Mouse (Mus musculus) thymus, adult 2 months (tissue): ENCODE data around the gene Slc24a3. TPM values are rescaled to one million over a fixed set of nuclear protein-coding genes. Genes with fewer than 3 reads are reported as not detected.

ENCODE experiments used
- DNase-seq: peaks from one replicate; pipeline ENCODE4 v3.0.0; 2021
- H3K27ac ChIP-seq: fragments of 200-500 bp; 2 replicates; pipeline ENCODE4 v1.5.1; 2012; ENCODE audit warnings: low read length, control low read depth; ENCODE audit not compliant: control insufficient read depth, insufficient read depth
- H3K27me3 ChIP-seq: fragments of 200-500 bp; 2 replicates; pipeline ENCODE4 v1.6.1; 2012; ENCODE audit warnings: mild to moderate bottlenecking, low read length, moderate library complexity, mixed read lengths; ENCODE audit not compliant: control insufficient read depth, insufficient read depth
- H3K36me3 ChIP-seq: fragments of 200-500 bp; 2 replicates; pipeline ENCODE4 v1.6.1; 2012; ENCODE audit warnings: mild to moderate bottlenecking, low read length, moderate library complexity; ENCODE audit not compliant: control insufficient read depth, insufficient read depth
- H3K4me1 ChIP-seq: fragments of 200-500 bp; replicated peaks from 2 replicates; pipeline ENCODE4 v1.6.1; 2012; ENCODE audit warnings: low read length; ENCODE audit not compliant: control insufficient read depth, insufficient read depth
- H3K4me3 ChIP-seq: fragments of 200-500 bp; 2 replicates; pipeline ENCODE4 v1.5.1; 2012; ENCODE audit warnings: mild to moderate bottlenecking, low read length, control low read depth, moderate library complexity; ENCODE audit not compliant: control insufficient read depth, insufficient read depth
- CTCF ChIP-seq: fragments of 200-500 bp; IDR thresholded peaks from 2 replicates; pipeline ENCODE4 v1.5.1; 2012; ENCODE audit warnings: mild to moderate bottlenecking, control low read depth, low read length, moderate library complexity, borderline replicate concordance; ENCODE audit not compliant: control insufficient read depth, poor library complexity, insufficient read depth; ENCODE audit errors: extremely low read depth
- POLR2A ChIP-seq: fragments of 200-500 bp; IDR thresholded peaks from 2 replicates; pipeline ENCODE4 v1.6.1; 2012; ENCODE audit warnings: mild to moderate bottlenecking, low read length, control low read depth, moderate library complexity; ENCODE audit not compliant: control insufficient read depth, poor library complexity, insufficient read depth; ENCODE audit errors: extremely low read depth
- WGBS: fragments of 180-500 bp; shearing (Covaris S2); methylation state at CpG from one replicate; pipeline ENCODE4 v1.1.7; 2018; 5-methylcytosine and 5-hydroxymethylcytosine counted together
- polyA plus RNA-seq: library from polyadenylated mRNA; depleted of rRNA; stranded (reverse); fragments of >200 nt; gene quantifications from 2 replicates; pipeline ENCODE4 v1.2.3, GENCODE M21; 2012

Slc24a3 gene
- polyA plus RNA-seq, 1 experiment = 2.7 TPM

GRCm38 (mm10) chr2:145541695-145542094 lies 374.1 kb downstream of the Slc24a3 start:
- H3K4me1 ChIP-seq = no peaks in the 10 kb centered on the region
- WGBS = 94% methylated on average over 1 of the region's 1 CpGs
- no peaks in the 10 kb centered on the region for H3K36me3 ChIP-seq
- H3K27me3 ChIP-seq = no peaks in the 10 kb centered on the region
- DNase-seq = no peak
- H3K4me3 ChIP-seq = no peak overlapping the region
- TF ChIP-seq CTCF (no peak), POLR2A (no peak)
- H3K27ac ChIP-seq = no peak overlapping the region

GRCm38 (mm10) chr2:145546071-145546470 lies 378.5 kb downstream of the Slc24a3 start:
- H3K36me3 ChIP-seq = no peaks in the 10 kb centered on the region
- WGBS = 87% methylated on average over 3 of the region's 3 CpGs
- TF ChIP-seq CTCF = no peak
- TF ChIP-seq POLR2A = no peak
- no peak for DNase-seq
- no peaks in the 10 kb centered on the region for H3K27me3 ChIP-seq
- H3K4me1 ChIP-seq = no peaks in the 10 kb centered on the region
- no peak overlapping the region for H3K4me3 ChIP-seq
- H3K27ac ChIP-seq = no peak overlapping the region

GRCm38 (mm10) chr2:145554722-145555252 lies 387.2 kb downstream of the Slc24a3 start:
- no peak overlapping the region for H3K4me3 ChIP-seq
- no peaks in the 10 kb centered on the region for H3K27me3 ChIP-seq
- TF ChIP-seq CTCF = no peak
- no peak for TF ChIP-seq POLR2A
- no peaks in the 10 kb centered on the region for H3K36me3 ChIP-seq
- H3K4me1 ChIP-seq = no peaks in the 10 kb centered on the region
- WGBS = 91% methylated on average over 2 of the region's 2 CpGs
- no peak for DNase-seq
- no peak overlapping the region for H3K27ac ChIP-seq

DNA sequence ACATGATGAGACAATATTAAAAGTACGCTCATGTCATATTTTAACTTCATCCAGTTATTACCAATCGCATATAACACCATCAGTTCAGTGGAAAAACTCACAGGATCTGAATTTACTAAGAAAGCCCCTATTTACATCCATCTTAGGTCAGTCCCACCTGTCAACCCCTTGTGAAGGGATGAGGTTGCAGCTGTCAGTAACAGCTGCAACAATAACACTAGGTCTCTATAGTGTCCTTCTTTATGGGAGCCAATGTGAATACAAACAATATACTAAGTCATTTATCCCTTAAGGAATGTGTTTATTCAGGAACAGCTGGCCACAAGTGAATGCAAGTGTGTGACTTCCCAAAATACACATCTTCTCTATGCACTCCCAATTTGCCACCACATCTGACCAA lies 388.2 kb downstream of the Slc24a3 start:
- Histone ChIP-seq H3K4me3 (no peak overlapping the region), H3K27me3 (no peaks in the 10 kb centered on the region), H3K36me3 (no peaks in the 10 kb centered on the region), H3K27ac (no peak overlapping the region), H3K4me1 (no peaks in the 10 kb centered on the region)
- WGBS = 92% methylated on average over 2 of the region's 2 CpGs
- DNase-seq = no peak
- TF ChIP-seq POLR2A = no peak
- no peak for TF ChIP-seq CTCF

DNA sequence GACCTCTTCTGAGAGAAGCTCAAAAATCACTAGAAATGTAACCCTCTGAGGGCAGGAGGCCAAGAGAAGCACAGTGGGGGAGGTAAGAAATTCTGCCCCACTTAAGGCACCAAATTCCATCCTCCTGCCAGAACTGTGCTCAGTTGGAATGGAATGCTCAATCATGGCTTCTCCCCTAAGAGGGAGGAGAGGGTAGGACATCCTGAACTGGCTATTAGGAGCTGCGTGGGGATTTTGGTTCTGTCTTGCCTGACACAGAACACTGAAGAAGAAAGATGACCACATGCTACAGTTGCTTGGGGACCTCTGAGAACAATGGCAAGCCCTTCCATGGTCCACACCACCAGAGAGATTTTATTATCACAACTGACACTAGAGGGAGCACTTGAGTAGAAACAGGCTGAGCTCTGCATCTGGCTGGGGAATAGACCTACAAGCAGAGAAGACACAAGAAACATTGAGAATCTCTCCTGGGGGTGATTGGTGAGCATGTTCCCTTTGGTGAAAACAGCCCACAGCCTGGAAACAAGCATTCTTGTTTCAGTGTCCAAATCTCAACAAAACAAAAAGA lies 389.9 kb downstream of the Slc24a3 start:
- TF ChIP-seq POLR2A (no peak), CTCF (no peak)
- DNase-seq = peak; percentile 4
- Histone ChIP-seq H3K4me3 (no peak overlapping the region), H3K4me1 (no peaks in the 10 kb centered on the region), H3K27me3 (no peaks in the 10 kb centered on the region), H3K36me3 (no peaks in the 10 kb centered on the region), H3K27ac (no peak overlapping the region)
- WGBS = 9% methylated on average over 1 of the region's 1 CpGs

- TF ChIP-seq POLR2A (no peak), CTCF (no peak)
- Histone ChIP-seq H3K4me3 (no peak overlapping the region), H3K27ac (no peak overlapping the region)
Observed at GRCm38 (mm10) chr2:145562493-145562892, 394.9 kb downstream of the Slc24a3 start.

DNA sequence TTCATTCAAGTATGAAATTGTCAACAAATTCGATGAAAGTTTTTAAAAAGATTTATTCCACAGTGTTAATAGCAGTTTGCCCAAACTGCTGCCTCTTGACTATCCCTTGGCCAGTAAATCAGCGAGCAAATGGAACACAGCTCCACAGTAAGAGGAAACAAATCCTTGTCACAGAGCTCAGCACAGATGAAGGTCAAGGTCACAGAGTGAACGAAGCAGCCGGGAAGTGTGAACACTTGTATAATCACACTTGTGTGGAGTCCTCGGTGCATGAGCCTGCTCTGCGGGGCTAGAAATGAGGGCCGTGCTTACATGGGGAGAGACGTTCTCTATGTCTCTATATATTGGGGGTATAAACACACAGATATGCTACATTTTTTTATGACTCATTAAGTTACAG lies 397.0 kb downstream of the Slc24a3 start:
- H3K4me3 ChIP-seq = no peak overlapping the region
- no peak overlapping the region for H3K27ac ChIP-seq
- no peak for DNase-seq
- H3K27me3 ChIP-seq = no peaks in the 10 kb centered on the region
- TF ChIP-seq POLR2A = no peak
- TF ChIP-seq CTCF = no peak
- H3K4me1 ChIP-seq = no peaks in the 10 kb centered on the region
- WGBS = 92% methylated on average over 8 of the region's 8 CpGs
- H3K36me3 ChIP-seq = no peaks in the 10 kb centered on the region

More at GRCm38 (mm10) chr2:145562493-145562892, 394.9 kb downstream of the Slc24a3 start:
- DNase-seq = no peak
- H3K36me3 ChIP-seq = no peaks in the 10 kb centered on the region
- no peaks in the 10 kb centered on the region for H3K27me3 ChIP-seq
- H3K4me1 ChIP-seq = no peaks in the 10 kb centered on the region
